ENCODE assay signal across 21 mouse cellular contexts in the genomic region with DNA sequence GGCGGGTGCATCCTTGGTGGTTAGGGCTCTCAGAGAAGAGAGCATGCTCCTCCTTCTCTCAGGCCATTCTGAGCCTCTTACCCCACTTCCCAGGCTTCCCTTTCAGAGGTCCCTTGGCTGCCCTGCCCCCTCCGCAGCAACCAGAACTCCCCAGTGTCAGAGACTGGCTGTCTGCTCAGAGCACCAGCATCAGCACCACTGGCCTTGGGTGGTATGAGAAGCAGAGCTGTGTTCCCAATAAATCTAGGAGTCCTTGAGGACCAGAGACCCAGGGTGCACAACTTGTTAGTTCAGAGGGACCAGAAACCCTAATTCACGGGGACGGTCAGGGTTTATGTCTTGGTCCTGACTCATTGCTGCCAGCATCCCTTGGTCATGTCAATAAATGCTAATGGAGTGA. TPM values are rescaled to one million over a fixed set of nuclear protein-coding genes. Genes with fewer than 3 reads are reported as not detected.
DNase-seq lines count a peak whose midpoint lies in the region; ATAC-seq and TF ChIP-seq lines count a peak whose summit lies in the region.
"Had no signal": no experiment of that assay in that cellular context is flagged by ENCODE, and none has a peak within 500 bp of the region (broad histone marks: within the 10 kb centered on the region; RNA-seq: fewer than 3 reads in every experiment).

No protein-coding gene starts in this region.

- WGBS in kidney, adult 2 months: 53% methylated on average over 4 of the region's 4 CpGs
- WGBS in kidney, postnatal 0 days: 53% methylated on average over 4 of the region's 4 CpGs

- no peaks in the 10 kb centered on the region for H3K27me3 ChIP-seq in kidney, adult 2 months (replicated peaks; ENCODE audit: control insufficient read depth, insufficient read depth, low read length)
- peaks cover 24% of the 10 kb centered on the region; the same call in 1 of the 2 replicates for H3K27me3 ChIP-seq in kidney, postnatal 0 days (ENCODE audit: insufficient read depth, low read length)

- no peak for ATAC-seq in kidney, postnatal 0 days (replicated peaks; ENCODE audit: low FRiP score, low read depth)
- ATAC-seq: forebrain, embryonic 14.5 days; forebrain, embryonic 16.5 days had no signal

- no peak overlapping the region for H3K9ac ChIP-seq in kidney, postnatal 0 days (ENCODE audit: low read depth, low read length)
- H3K9ac ChIP-seq: embryonic facial prominence, embryonic 13.5 days; embryonic facial prominence, embryonic 15.5 days; forebrain, embryonic 12.5 days had no signal

- TF ChIP-seq CTCF in kidney, adult 2 months (conservative IDR thresholded peaks at IDR 0.05; ENCODE audit: insufficient read depth, insufficient read length, low read depth, low read length): no peak
- TF ChIP-seq CTCF in kidney, postnatal 0 days (IDR thresholded peaks at IDR 0.05; ENCODE audit: low read depth): no peak

- H3K27ac ChIP-seq in kidney, adult 2 months (ENCODE audit: insufficient read depth, low read depth, low read length): 0 out of 2 replicates have a peak overlapping the region, but pooled peaks have one; percentile 27
- H3K27ac ChIP-seq in kidney, postnatal 0 days: no peak overlapping the region
- H3K27ac ChIP-seq: embryonic facial prominence, embryonic 13.5 days; embryonic facial prominence, embryonic 15.5 days; forebrain, embryonic 10.5 days; forebrain, embryonic 12.5 days had no signal

- no peaks in the 10 kb centered on the region for H3K36me3 ChIP-seq in kidney, adult 2 months (ENCODE audit: control insufficient read depth, insufficient read depth, low read length)
- H3K36me3 ChIP-seq in kidney, postnatal 0 days (ENCODE audit: insufficient read depth, low read length): no peaks in the 10 kb centered on the region
- H3K36me3 ChIP-seq: embryonic facial prominence, embryonic 13.5 days; embryonic facial prominence, embryonic 15.5 days; forebrain, embryonic 10.5 days; forebrain, embryonic 12.5 days had no signal

- no peak for DNase-seq in kidney, adult 2 months
- no peak for DNase-seq in kidney, postnatal 14 days
- DNase-seq in kidney, postnatal 0 days (ENCODE audit: low spot score): no peak
- DNase-seq in kidney, adult 9 months: no peak
- DNase-seq: adrenal gland, adult 8-10 months; adrenal gland, postnatal 14 days; cerebellum, adult 11 months; cerebellum, adult 18-20 months; cerebellum, adult 8-10 months; cerebellum, adult 9-11 months; cerebellum, postnatal 14 days; cerebellum, postnatal 36 days; embryo, embryonic 11 days had no signal

- H3K9me3 ChIP-seq in kidney, postnatal 0 days (replicated peaks; ENCODE audit: low read length): no peaks in the 10 kb centered on the region
- H3K9me3 ChIP-seq: embryonic facial prominence, embryonic 13.5 days; embryonic facial prominence, embryonic 15.5 days; forebrain, embryonic 10.5 days; forebrain, embryonic 12.5 days had no signal

- no peaks in the 10 kb centered on the region for H3K4me1 ChIP-seq in kidney, adult 2 months (ENCODE audit: control insufficient read depth, insufficient read depth, low read length)
- no peaks in the 10 kb centered on the region for H3K4me1 ChIP-seq in kidney, postnatal 0 days (replicated peaks; ENCODE audit: insufficient read depth, low read length)

- TF ChIP-seq POLR2A in kidney, adult 2 months (IDR thresholded peaks at IDR 0.05; ENCODE audit: low read depth, low read length): no peak

- peak overlapping the region; percentile 29 for H3K4me3 ChIP-seq in kidney, adult 2 months (ENCODE audit: insufficient read depth, low read depth, low read length)
- no peak overlapping the region for H3K4me3 ChIP-seq in kidney, postnatal 0 days (replicated peaks; ENCODE audit: low read depth, low read length)
- H3K4me3 ChIP-seq: embryonic facial prominence, embryonic 13.5 days; embryonic facial prominence, embryonic 15.5 days; erythroblast, embryonic 14.5 days; forebrain, embryonic 10.5 days; forebrain, embryonic 12.5 days had no signal

- H3K4me2 ChIP-seq in kidney, postnatal 0 days (ENCODE audit: low read length): peak overlapping the region; percentile 31; the same call in 1 of the 2 replicates
- H3K4me2 ChIP-seq: embryonic facial prominence, embryonic 13.5 days; embryonic facial prominence, embryonic 15.5 days; forebrain, embryonic 12.5 days had no signal

RNA-seq across cellular contexts. Expression of a gene that starts 2.4 kb away (rescaled TPM):
- 170 and 188 TPM in 2 replicates for polyA plus RNA-seq in kidney, adult 2 months (2012; rRNA removed)
- 117 and 135 TPM in 2 replicates for polyA plus RNA-seq in kidney, postnatal 0 days (2015; fragmentation: Nextera tagmentation; extraction: Ambion mirVana)
- polyA plus RNA-seq: C2C12 had no signal

RNA-seq across cellular contexts. Expression of a gene that starts 45.0 kb away (rescaled TPM):
- 0.03 and 0.11 TPM in 2 replicates for polyA plus RNA-seq in kidney, adult 2 months (2012; rRNA removed)
- 3.1 and 4.0 TPM in 2 replicates for polyA plus RNA-seq in kidney, postnatal 0 days (2015; fragmentation: Nextera tagmentation; extraction: Ambion mirVana)
